Mouse (Mus musculus): ENCODE data around the gene Fgd3. TPM values are rescaled to one million over a fixed set of nuclear protein-coding genes. Genes with fewer than 3 reads are reported as not detected.

The Fgd3 gene
- polyA plus RNA-seq, 1 experiment: 13.7 TPM

DNA sequence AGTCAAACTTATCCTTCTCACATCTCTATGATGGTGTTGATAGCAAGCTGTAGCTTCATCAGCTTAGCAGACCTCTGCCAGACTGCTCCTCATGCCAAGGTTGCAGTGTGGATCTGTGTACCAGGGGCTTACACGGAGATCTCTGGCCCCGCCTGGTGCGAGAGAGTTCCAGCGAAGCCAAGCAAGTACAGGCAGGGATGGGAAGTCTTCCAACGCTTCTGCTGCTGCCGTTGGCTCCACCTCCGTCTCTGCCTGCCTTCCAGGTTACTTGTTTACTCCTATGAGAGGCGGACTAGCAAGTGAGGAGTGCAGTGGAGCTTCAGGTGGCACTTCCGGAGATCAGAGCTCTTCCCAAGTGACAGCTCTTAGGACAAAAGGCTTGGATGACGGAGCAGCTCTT lies 95.8 kb downstream of the Fgd3 start:
- 9% methylated on average over 10 of the region's 10 CpGs for WGBS
- Histone ChIP-seq H3K4me1 (ENCODE audit: control insufficient read depth, insufficient read depth, low read length) (no peaks in the 10 kb centered on the region), H3K4me3 (replicated peaks; ENCODE audit: insufficient read depth, low read depth, low read length) (no peak overlapping the region), H3K27ac (ENCODE audit: insufficient read depth, low read length) (no peak overlapping the region), H3K27me3 (ENCODE audit: control insufficient read depth, insufficient read depth, low read length) (no peaks in the 10 kb centered on the region; the same call in 1 of the 2 replicates)
- DNase-seq: no peak
- TF ChIP-seq POLR2A (IDR thresholded peaks at IDR 0.05; ENCODE audit: borderline replicate concordance, insufficient read depth, low read length) (no peak), CTCF (IDR thresholded peaks at IDR 0.05; ENCODE audit: borderline replicate concordance, insufficient read depth, low read depth, low read length) (no peak)

DNA sequence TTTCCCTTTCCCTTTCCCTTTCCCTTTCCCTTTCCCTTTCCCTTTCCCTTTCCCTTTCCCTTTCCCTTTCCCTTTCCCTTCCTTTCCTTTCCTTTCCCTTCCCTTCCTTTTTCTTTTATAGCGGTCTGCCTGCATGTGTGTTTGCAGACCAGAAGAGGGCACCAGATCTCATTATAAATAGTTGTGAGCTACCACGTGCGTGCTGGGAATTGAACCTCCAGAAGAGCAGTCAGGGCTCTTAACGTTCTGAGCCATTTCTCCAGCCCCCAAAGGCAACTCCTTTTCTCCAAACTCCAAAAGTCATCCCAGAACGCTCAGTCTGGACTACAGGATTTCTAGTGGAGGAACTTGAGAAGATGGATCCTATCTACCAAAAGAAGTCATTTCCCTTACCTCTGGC lies 99.2 kb downstream of the Fgd3 start:
- TF ChIP-seq POLR2A (IDR thresholded peaks at IDR 0.05; ENCODE audit: borderline replicate concordance, insufficient read depth, low read length) (no peak), CTCF (IDR thresholded peaks at IDR 0.05; ENCODE audit: borderline replicate concordance, insufficient read depth, low read depth, low read length) (no peak)
- 28% methylated on average over 5 of the region's 5 CpGs for WGBS
- no peaks in the 10 kb centered on the region for H3K4me1 ChIP-seq (ENCODE audit: control insufficient read depth, insufficient read depth, low read length)
- no peaks in the 10 kb centered on the region; the same call in 1 of the 2 replicates for H3K27me3 ChIP-seq (ENCODE audit: control insufficient read depth, insufficient read depth, low read length)
- H3K27ac ChIP-seq (ENCODE audit: insufficient read depth, low read length): no peak overlapping the region
- no peak overlapping the region for H3K4me3 ChIP-seq (replicated peaks; ENCODE audit: insufficient read depth, low read depth, low read length)
- no peak for DNase-seq

DNA sequence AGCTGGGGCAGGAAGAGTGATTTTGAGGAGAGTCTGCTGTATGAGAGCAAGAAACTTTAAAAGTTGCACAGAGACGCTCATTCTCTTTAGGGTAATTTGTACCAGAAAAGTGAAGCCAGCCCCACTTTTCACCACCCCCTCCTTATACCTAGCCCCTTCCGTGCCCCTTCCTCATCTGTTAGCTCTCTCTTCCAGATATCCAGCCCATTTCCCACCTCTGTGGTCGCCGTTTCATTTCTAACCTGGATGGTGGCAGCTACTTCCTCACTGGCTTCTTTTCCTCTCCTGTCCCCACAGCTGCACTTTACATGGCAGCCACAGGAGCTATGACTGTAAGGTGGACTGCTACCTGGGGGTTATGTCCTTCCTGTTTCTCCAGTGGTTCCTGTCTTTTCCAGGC lies 100.7 kb downstream of the Fgd3 start:
- TF ChIP-seq CTCF (IDR thresholded peaks at IDR 0.05; ENCODE audit: borderline replicate concordance, insufficient read depth, low read depth, low read length): no peak
- TF ChIP-seq POLR2A (IDR thresholded peaks at IDR 0.05; ENCODE audit: borderline replicate concordance, insufficient read depth, low read length): no peak
- DNase-seq: no peak
- H3K4me3 ChIP-seq (replicated peaks; ENCODE audit: insufficient read depth, low read depth, low read length): no peak overlapping the region
- WGBS: 93% methylated on average over 4 of the region's 4 CpGs
- H3K4me1 ChIP-seq (ENCODE audit: control insufficient read depth, insufficient read depth, low read length): peaks cover 6% of the 10 kb centered on the region
- no peaks in the 10 kb centered on the region; the same call in 1 of the 2 replicates for H3K27me3 ChIP-seq (ENCODE audit: control insufficient read depth, insufficient read depth, low read length)
- H3K27ac ChIP-seq (ENCODE audit: insufficient read depth, low read length): no peak overlapping the region

DNA sequence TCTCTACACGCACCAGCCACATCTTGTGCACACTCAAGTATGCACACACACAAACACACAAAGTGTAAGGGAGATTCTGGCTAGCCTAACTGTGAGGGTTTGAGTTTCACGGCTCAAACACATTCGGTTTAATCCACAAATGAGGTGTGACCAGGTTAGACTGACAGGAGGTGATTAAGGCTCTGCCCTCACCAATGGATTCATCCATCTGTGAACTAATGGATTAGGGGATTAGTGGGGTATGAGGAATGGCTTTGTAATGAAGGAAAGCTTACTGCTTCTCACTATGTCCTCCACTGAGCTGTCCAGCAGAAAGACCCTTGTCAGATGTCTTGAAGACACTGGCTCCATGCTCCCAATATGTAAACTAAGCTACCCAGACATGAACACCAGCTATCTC lies 101.5 kb downstream of the Fgd3 start:
- TF ChIP-seq POLR2A (IDR thresholded peaks at IDR 0.05; ENCODE audit: borderline replicate concordance, insufficient read depth, low read length): no peak
- no peak for TF ChIP-seq CTCF (IDR thresholded peaks at IDR 0.05; ENCODE audit: borderline replicate concordance, insufficient read depth, low read depth, low read length)
- no peak overlapping the region for H3K27ac ChIP-seq (ENCODE audit: insufficient read depth, low read length)
- 66% methylated on average over 3 of the region's 3 CpGs for WGBS
- H3K27me3 ChIP-seq (ENCODE audit: control insufficient read depth, insufficient read depth, low read length): no peaks in the 10 kb centered on the region; the same call in 1 of the 2 replicates
- H3K4me3 ChIP-seq (replicated peaks; ENCODE audit: insufficient read depth, low read depth, low read length): no peak overlapping the region
- DNase-seq: no peak
- peaks cover 11% of the 10 kb centered on the region for H3K4me1 ChIP-seq (ENCODE audit: control insufficient read depth, insufficient read depth, low read length)

DNA sequence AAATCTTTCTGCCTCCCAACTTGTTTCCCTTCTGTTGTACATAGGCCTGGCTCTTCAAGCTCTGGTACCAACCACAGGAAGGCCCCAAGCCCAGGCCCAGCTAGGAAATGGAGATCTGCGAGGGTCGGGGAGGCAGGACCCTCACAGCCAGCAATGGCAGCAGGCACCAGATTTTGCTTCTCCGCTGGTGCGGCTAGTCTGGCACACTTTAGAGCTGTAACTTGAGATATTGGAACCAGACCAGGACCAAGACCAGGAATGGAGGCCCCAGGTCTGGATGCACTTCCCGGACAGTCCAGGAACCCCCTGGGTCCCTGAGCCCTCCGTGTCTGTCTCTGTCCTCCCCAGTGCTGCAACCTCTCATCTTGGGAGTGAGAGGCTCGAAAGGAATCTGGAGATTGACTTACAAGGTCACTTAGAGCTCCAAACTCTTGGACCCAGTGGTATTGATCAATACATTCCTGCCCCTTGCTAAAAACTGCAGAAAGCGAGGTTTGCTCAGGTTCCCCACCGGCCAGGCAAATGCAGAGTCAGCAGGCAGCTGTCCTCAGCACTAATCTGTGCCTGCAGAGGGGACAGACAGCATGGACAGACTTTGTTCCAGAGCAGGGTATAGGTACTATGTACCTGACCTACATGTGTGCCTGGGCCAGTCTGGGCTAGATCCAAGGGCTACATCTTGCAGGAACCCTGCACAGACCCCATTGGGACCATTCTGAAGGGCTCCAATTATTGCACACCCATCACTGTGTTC lies 103.1 kb downstream of the Fgd3 start:
- no peak for DNase-seq
- Histone ChIP-seq H3K4me1 (ENCODE audit: control insufficient read depth, insufficient read depth, low read length) (peaks cover 23% of the 10 kb centered on the region), H3K27ac (ENCODE audit: insufficient read depth, low read length) (no peak overlapping the region), H3K4me3 (replicated peaks; ENCODE audit: insufficient read depth, low read depth, low read length) (no peak overlapping the region), H3K27me3 (ENCODE audit: control insufficient read depth, insufficient read depth, low read length) (no peaks in the 10 kb centered on the region; the same call in 1 of the 2 replicates)
- no peak for TF ChIP-seq CTCF (IDR thresholded peaks at IDR 0.05; ENCODE audit: borderline replicate concordance, insufficient read depth, low read depth, low read length)
- TF ChIP-seq POLR2A (IDR thresholded peaks at IDR 0.05; ENCODE audit: borderline replicate concordance, insufficient read depth, low read length): no peak
- 74% methylated on average over 9 of the region's 9 CpGs for WGBS

DNA sequence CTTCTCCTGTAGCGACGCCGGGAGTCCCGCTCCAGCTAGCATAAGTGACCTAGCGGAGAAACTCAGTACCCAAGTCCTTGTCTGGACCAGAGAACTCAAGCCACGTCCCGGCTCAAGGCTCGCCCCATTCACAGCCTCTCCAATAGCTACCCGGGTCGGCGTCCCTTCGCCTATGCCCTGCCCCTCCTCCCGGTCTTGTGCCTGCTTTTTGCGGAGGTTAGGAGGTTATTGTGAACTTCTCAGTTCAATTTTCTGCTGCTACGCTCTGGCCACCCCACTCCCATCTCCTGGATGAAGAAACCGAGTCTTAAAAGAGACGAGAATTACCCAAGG lies 103.9 kb downstream of the Fgd3 start:
- H3K4me1 ChIP-seq (ENCODE audit: control insufficient read depth, insufficient read depth, low read length): peaks cover 23% of the 10 kb centered on the region
- no peaks in the 10 kb centered on the region; the same call in 1 of the 2 replicates for H3K27me3 ChIP-seq (ENCODE audit: control insufficient read depth, insufficient read depth, low read length)
- no peak for DNase-seq
- H3K4me3 ChIP-seq (replicated peaks; ENCODE audit: insufficient read depth, low read depth, low read length): peak overlapping the region; percentile 88
- no peak overlapping the region for H3K27ac ChIP-seq (ENCODE audit: insufficient read depth, low read length)
- TF ChIP-seq CTCF (IDR thresholded peaks at IDR 0.05; ENCODE audit: borderline replicate concordance, insufficient read depth, low read depth, low read length): no peak
- TF ChIP-seq POLR2A (IDR thresholded peaks at IDR 0.05; ENCODE audit: borderline replicate concordance, insufficient read depth, low read length): no peak
- WGBS: 9% methylated on average over 17 of the region's 17 CpGs

DNA sequence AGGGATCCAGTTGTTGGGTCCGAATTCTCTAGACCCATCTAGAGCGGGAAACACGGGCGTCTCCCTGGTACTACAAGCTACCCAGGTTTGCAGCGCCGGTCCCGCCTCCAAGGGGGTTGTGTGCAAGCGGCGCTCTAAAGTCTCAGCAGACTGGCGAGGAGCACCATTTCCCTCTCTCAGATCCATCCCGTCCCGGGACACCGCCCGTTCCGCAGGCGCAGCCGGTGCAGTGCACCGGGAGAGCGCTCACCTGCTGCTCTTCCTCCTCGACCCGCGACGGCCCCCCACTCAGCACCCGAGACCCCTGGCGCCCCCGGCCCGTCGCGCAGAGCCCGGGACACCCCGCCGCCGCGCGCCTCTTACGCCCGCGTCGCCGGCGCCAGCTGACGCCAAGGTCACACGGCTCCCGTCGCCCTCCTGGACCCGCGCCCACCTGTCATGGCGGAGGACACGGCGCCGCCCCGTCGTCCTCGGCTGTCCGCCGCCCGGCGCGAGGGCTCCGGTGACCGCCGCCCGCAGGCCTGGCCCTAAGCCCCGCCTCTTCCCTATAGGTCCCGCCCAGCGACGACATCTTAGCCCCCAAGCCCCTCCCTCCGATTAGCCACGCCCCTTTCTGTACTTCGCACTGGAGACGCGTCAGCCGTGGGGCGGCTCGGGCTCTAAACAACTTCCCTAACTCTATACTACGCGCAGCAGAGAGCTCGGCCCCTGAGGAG lies 104.4 kb downstream of the Fgd3 start, which contains the start of gene Card19:
TSS of gene Card19 (minus strand) at position 534 of the 716 bp plus-strand sequence.
- H3K27me3 ChIP-seq (ENCODE audit: control insufficient read depth, insufficient read depth, low read length): no peaks in the 10 kb centered on the region
- H3K4me3 ChIP-seq (replicated peaks; ENCODE audit: insufficient read depth, low read depth, low read length): peak within 1 kb of the TSS; percentile 88
- peak within 1 kb of the TSS; percentile 51; the same call in 1 of the 2 replicates for H3K27ac ChIP-seq (ENCODE audit: insufficient read depth, low read length)
- TF ChIP-seq POLR2A (IDR thresholded peaks at IDR 0.05; ENCODE audit: borderline replicate concordance, insufficient read depth, low read length) (peak; percentile 33; the same call in 1 of the 2 replicates), CTCF (IDR thresholded peaks at IDR 0.05; ENCODE audit: borderline replicate concordance, insufficient read depth, low read depth, low read length) (no peak)
- H3K4me1 ChIP-seq (ENCODE audit: control insufficient read depth, insufficient read depth, low read length): peaks cover 23% of the 10 kb centered on the region
- WGBS: 1% methylated on average over 77 of the region's 78 CpGs
- peak; percentile 90 to 92 for DNase-seq

Data from cerebellum, adult 2 months (tissue).